In genomic region chr3:123149380-123150162, GRCm38 (mm10) we compare ENCODE assay signal across 25 mouse cellular contexts.
A peak's percentile ranks its signal among the peaks of the same experiment; 100 is the strongest.
DNase-seq lines count a peak whose midpoint lies in the region; ATAC-seq and TF ChIP-seq lines count a peak whose summit lies in the region.
"Had no signal": no experiment of that assay in that cellular context is flagged by ENCODE, and none has a peak within 500 bp of the region (broad histone marks: within the 10 kb centered on the region; RNA-seq: fewer than 3 reads in every experiment).

No protein-coding gene starts in this region.

- intact Hi-C loops in gastrocnemius, adult 2 months (cut with DNase I), result no loop called here
- intact Hi-C loops in heart, postnatal 14 days (cut with DNase I), result no loop called here

- H3K9ac ChIP-seq in heart, embryonic 15.5 days, result 0 out of 2 replicates have a peak overlapping the region, but pooled peaks have one; percentile 4
- H3K9ac ChIP-seq: midbrain, embryonic 15.5 days; neural tube, embryonic 15.5 days had no signal

- no peak; the same call in 1 of the 2 replicates for ATAC-seq in heart, embryonic 15.5 days (replicated peaks; ENCODE audit: insufficient number of reproducible peaks, insufficient read depth, low FRiP score, low read depth)
- ATAC-seq in megakaryocyte, adult 5-6 weeks (ENCODE audit: poor library complexity, severe bottlenecking), result peak; percentile 79
- ATAC-seq in erythroblast, adult 5-6 weeks (replicated peaks; ENCODE audit: low FRiP score, poor library complexity, severe bottlenecking), result no peak
- ATAC-seq: activated CD4-positive, CD25-positive, alpha-beta regulatory T cell, adult 4 months; forebrain, embryonic 16.5 days; hindbrain, embryonic 16.5 days; midbrain, embryonic 15.5 days had no signal

- no peaks in the 10 kb centered on the region for H3K9me3 ChIP-seq in heart, embryonic 15.5 days (replicated peaks)
- H3K9me3 ChIP-seq: G1E; midbrain, embryonic 15.5 days; neural tube, embryonic 15.5 days had no signal

- DNase-seq in gastrocnemius, adult 2 months, result no peak
- DNase-seq in gastrocnemius, postnatal 10 days, result no peak
- DNase-seq in heart, postnatal 14 days, result no peak
- peak; percentile 25 for DNase-seq in A20 (ENCODE audit: low read depth, low spot score)
- no peak for DNase-seq in thymus, adult 18-20 months
- DNase-seq: adrenal gland, postnatal 10 days; cerebellum, adult 11-12 months; cerebellum, postnatal 14 days; embryo, embryonic 11 days; kidney, adult 2 months; kidney, postnatal 25 days; left cerebral cortex, postnatal 4 days; liver; lung, postnatal 10 days; right cerebral cortex, postnatal 4 days had no signal

- no peaks in the 10 kb centered on the region for H3K36me3 ChIP-seq in heart, embryonic 15.5 days
- H3K36me3 ChIP-seq: G1E; midbrain, embryonic 15.5 days; neural tube, embryonic 15.5 days had no signal

- peaks cover 39% of the 10 kb centered on the region for H3K4me1 ChIP-seq in heart, embryonic 15.5 days (replicated peaks)
- H3K4me1 ChIP-seq: midbrain, embryonic 15.5 days; neural tube, embryonic 15.5 days had no signal

- H3K27ac ChIP-seq in gastrocnemius, adult 2 months, result 0 out of 2 replicates have a peak overlapping the region, but pooled peaks have one; percentile 75
- H3K27ac ChIP-seq in heart, embryonic 15.5 days, result peak overlapping the region; percentile 78
- H3K27ac ChIP-seq: midbrain, embryonic 15.5 days; neural tube, embryonic 15.5 days had no signal

- no peak overlapping the region for H3K4me3 ChIP-seq in gastrocnemius, adult 2 months
- no peak overlapping the region for H3K4me3 ChIP-seq in heart, embryonic 15.5 days
- H3K4me3 ChIP-seq: midbrain, embryonic 15.5 days; myocyte; neural tube, embryonic 15.5 days had no signal

- 0 out of 2 replicates have a peak overlapping the region, but pooled peaks have one; percentile 14 for H3K4me2 ChIP-seq in heart, embryonic 15.5 days
- H3K4me2 ChIP-seq: midbrain, embryonic 15.5 days; neural tube, embryonic 15.5 days had no signal

- no peaks in the 10 kb centered on the region for H3K27me3 ChIP-seq in heart, embryonic 15.5 days
- H3K27me3 ChIP-seq: midbrain, embryonic 15.5 days; neural tube, embryonic 15.5 days had no signal

- 38% methylated on average over 10 of the region's 10 CpGs for WGBS in heart, embryonic 15.5 days

- no peak for TF ChIP-seq CTCF in gastrocnemius, adult 2 months (IDR thresholded peaks at IDR 0.05)
